Mouse (Mus musculus): ENCODE measurements around the gene C77080.

The C77080 gene

DNA sequence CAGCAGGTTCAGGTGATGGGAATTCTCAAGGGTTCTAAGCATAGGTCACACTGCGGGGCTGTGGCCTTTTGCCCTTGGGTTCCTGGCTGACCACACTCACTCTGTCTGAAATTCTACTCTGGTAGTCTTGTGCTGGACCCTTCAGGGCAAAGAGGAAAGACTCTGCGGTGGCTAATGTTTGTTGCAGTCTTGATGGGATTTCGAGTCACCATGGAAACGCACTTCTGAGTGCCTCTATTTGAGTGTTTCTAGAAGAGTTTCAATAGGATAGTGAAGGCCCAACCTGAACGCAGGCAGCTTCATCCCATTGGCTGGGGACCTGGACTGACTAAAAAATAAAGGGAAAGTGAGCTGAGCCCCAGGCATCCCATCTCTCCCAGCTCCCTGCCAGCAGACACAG is 5.6 kb upstream of the C77080 start:
- no peak for DNase-seq

GRCm38 (mm10) chr4:129266191-129266590 is 5.0 kb upstream of the C77080 start:
- no peak for DNase-seq

GRCm38 (mm10) chr4:129263225-129264021 is 2.2 kb upstream of the C77080 start:
- peak; percentile 65 for DNase-seq

DNA sequence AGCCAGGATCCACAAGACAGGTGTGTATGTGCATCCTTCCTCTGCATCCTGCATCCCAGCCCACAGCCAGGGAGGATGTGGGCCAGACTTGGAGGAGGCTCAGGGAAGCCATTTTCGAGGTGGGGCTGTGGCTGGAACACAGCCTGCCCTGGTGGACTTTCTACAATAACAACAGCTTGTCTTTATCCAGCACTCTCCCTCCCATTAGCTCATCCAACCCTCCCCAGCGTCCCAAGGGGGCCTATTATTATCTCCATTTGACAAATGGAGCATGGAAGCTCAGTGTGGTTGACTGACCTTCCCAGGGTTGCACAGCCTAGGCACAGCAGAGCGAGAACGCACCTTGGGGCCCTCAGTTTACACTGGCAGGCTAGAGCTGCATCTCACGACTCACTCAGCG is 526 bp downstream of the C77080 start:
- no peak for DNase-seq

- no peak for DNase-seq
These were observed 2.1 kb downstream of the C77080 start for GRCm38 (mm10) chr4:129259101-129259500.

DNA sequence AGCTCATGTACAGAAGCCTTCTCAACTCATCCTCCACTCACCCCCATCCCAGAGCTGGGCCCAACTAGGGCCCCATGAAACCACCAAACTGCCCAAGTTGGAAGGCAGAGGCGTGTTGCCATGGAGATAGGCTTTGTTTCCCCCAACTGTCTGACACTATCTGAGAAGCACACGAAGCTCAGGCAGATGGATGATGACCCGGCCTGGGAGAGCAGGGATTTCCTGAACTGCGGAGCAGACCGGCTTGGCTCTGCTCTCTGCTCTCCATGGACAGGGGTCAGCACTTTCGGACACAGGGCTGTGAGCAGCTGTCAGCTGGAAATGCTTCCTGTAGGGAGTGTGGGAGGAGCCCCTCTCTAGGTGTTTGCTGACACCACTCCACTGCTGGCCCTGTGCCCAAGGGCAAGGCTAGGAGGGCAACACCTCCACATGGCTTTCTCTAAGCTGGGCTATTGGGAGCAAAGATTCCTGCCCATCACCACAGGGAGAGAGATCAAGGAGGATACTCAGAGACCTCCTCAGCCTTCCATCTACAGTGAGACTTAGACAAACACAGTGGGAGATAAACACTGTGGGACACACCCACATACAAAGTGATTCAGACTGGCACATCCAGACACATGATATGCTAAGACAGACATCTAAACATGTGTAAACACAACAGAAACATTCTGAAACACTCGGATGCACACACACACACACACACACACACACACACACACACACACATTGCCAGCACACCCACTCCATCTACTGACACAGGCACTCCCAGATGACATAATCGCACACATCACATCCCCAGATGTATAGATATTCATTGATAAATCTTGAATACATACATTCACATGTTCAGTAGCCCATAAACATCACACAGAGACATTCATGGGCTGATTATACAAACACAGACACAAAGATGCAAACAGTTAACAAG is 4.5 kb downstream of the C77080 start:
- DNase-seq: no peak

GRCm38 (mm10) chr4:129254571-129254970 is 6.6 kb downstream of the C77080 start:
- no peak for DNase-seq

DNA sequence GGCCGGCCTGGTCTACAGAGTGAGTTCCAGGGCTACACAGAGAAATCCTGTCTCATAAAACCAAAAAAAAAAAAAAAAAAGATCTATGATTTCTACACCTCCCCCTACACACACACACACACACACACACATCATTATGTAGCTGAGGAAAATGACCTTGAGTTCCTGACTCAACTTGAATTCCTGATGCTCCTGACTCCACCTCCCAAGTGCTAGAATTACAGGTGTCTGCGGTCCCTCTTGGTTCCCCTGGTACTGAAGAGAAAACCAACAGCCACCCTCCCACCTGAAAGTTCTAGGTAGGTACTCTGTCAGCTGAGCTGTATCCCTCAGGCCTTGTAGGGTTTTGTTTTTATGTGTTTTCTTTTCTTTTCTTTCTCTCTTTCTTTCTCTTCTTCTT is 8.7 kb downstream of the C77080 start:
- DNase-seq: no peak

- DNase-seq: no peak
These were observed 9.6 kb downstream of the C77080 start for GRCm38 (mm10) chr4:129251482-129252125.

DNA sequence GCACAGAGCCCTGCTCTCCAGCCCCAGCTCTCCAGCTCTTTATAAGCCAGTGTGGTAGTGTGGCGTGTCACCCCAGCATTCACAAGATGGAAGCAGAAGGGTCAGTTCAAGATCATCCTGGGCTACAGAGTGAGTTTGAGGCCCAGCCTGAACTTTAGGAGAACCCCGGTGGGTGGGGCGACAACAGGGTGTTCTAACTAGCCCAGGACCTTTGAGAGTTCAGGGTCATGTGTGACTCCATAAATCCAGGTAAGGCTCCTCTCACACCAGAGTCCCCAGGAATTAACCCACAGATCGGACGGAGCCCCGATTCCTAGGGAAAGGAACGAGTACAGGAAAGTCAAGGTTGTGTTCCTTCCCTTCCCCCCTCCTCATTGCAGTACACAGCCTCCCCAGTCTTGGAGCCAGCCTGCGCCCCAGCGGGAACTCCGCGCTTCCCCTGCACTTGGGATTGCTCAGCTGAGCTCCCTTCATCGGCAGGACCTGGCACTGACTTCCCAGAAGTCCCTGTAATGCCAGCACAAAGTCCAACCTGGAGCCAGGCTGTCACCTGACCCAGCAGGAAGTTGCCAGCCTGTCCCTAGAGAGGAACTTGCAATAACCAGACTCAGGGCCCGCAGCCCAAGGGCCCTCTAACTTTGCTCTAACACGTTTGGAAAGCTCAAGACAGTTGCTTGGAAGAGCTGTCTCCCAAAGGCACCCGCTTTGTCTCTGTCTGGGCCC is 10.3 kb downstream of the C77080 start:
- DNase-seq: no peak

DNA sequence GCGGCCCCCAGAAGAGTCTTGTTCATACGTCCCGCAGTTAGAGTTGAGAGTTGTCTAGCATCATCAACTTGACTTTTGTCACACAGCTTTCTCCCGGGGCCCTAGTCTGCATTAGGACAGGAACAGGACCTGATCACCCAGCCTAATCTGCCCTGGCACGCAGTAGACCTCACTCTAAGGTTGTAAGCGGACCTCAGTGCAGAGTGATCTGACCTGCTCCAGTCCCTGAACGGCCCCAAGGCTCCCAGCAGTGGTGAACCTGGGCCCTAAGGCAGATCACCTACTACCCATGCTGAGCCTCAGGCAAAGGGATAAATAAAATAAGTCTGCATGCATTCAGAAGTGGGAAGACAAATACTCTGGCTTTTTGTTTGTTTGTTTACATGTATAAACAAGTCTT is 11.9 kb downstream of the C77080 start:
- DNase-seq: no peak

- no peak for DNase-seq
These were observed 12.9 kb downstream of the C77080 start for GRCm38 (mm10) chr4:129248243-129248767.

- no peak for DNase-seq
These were observed 13.6 kb downstream of the C77080 start for GRCm38 (mm10) chr4:129247381-129248242.

DNA sequence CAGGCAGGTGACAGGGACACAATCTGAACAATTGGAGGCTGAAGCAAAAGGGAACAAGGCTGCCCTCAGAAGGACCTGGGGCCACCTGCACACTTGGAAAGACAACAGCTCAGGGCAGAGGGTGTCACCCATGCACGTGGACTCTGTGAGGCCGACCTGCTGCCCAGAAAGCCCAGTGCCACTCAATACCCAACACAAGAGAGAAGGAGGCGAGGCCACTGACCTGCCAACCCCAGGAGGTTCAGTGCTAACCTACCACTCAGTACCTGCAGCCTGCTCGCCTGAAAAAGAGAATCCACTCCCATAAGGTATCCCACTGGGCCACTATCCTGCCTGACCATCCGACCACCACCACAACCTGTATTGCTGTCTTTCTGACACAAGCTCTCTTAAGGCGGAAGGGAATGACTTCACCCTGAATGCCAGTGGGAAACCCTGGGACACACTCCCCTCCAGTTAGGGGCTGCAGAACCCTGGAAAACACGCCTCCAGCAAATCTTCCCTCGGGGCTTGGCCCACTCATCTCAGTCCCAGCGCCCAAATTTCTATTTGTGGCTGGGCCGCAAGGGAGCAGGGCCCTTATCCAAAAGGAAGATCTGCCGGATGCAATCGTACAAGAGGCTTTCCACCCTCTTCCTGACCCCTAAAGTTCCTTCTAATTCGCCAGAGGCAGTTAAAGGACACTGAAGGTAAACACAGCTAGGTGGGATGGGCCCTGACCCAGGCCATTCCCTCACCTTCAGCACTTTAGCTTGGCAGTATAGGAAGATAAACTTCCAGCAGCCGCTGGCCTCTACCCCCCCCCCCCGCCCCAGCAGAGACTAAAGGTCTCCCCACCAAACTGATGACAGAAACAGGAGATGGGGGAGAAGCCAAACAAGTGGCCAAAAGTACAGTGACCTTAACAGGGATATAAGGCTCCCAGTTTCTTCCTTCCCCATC is 14.6 kb downstream of the C77080 start:
- DNase-seq: no peak

DNA sequence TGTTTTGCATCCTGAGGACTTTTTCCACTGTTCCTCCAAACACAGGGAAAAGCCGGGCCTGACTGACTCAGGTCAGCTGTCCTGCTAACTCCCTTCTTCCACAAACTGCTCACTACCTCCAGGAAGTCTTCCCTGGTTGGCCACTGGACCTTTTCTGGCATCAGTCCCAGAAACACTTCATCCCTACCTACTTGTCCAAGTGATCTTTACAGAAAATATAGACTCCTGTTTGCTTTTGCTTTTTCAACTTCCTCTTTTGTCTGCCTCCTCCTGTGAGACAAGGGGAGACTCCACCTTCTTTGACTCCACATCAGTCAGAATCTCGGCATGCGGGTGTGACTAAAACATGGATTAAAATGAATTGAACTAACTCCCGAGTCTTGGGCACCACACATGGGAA is 16.4 kb downstream of the C77080 start:
- no peak for DNase-seq

GRCm38 (mm10) chr4:129242761-129243160 is 18.4 kb downstream of the C77080 start:
- no peak for DNase-seq

GRCm38 (mm10) chr4:129242327-129242726 is 18.9 kb downstream of the C77080 start:
- DNase-seq: no peak

DNA sequence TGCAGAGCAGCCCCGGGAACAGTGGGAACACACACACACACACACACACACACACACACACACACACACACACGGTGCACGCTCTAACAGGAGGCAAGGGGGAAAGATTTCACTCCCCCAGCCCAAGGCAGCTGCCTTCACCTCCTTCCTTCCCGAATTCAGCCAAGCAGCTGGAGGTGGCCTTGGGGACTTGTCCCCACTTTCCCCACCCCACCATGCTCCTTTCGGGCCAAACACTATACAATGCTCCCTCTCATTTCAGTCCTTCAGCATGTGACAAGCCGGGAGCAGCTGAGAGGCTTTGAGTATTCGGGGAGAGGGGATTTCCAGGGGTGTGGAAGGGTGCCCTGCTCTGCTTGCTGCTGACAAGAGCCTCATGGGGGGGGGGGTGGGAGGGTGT is 19.3 kb downstream of the C77080 start:
- no peak for DNase-seq

GRCm38 (mm10) chr4:129239075-129239474 is 22.1 kb downstream of the C77080 start:
- DNase-seq: peak; percentile 35

GRCm38 (mm10) chr4:129238579-129239016 is 22.6 kb downstream of the C77080 start:
- DNase-seq: no peak
